In genomic region chr10:91183316-91183715, GRCm38 (mm10) we compare ENCODE assay signal across 8 mouse cellular contexts. TPM values are rescaled to one million over a fixed set of nuclear protein-coding genes. Genes with fewer than 3 reads are reported as not detected.
DNase-seq lines count a peak whose midpoint lies in the region; ATAC-seq and TF ChIP-seq lines count a peak whose summit lies in the region.

No protein-coding gene starts in this region.

- 45% methylated on average over 3 of the region's 3 CpGs for WGBS in heart, postnatal 0 days
- WGBS in limb, embryonic 10.5 days, result 44% methylated on average over 3 of the region's 3 CpGs

- no peaks in the 10 kb centered on the region for H3K9me3 ChIP-seq in heart, postnatal 0 days (replicated peaks; ENCODE audit: control insufficient read depth, low read length)
- no peaks in the 10 kb centered on the region for H3K9me3 ChIP-seq in limb, embryonic 10.5 days (replicated peaks)

- ATAC-seq in heart, postnatal 0 days (ENCODE audit: insufficient read depth, low read depth), result no peak

- H3ac ChIP-seq in myocyte (ENCODE audit: control insufficient read depth, insufficient read length), result no peak overlapping the region

- no peak for DNase-seq in left cerebral cortex, adult 2 months (ENCODE audit: extremely low spot score in 1 of 2, low spot score in 2 of 2)
- DNase-seq in left cerebral cortex, adult 9 months (ENCODE audit: low spot score in 2 of 2), result no peak
- peak; percentile 55 for DNase-seq in cerebellum, adult 8-10 months
- DNase-seq in heart, postnatal 0 days (ENCODE audit: low spot score), result no peak
- no peak for DNase-seq in limb, embryonic 10.5 days (ENCODE audit: low spot score)
- no peak for DNase-seq in thymus, postnatal 0 days (ENCODE audit: low spot score)
- DNase-seq in left cerebral cortex, postnatal 36 days (ENCODE audit: low spot score in 2 of 2), result no peak

- intact Hi-C loops in left cerebral cortex, adult 2 months (cut with DNase I), result no loop called here
- intact Hi-C loops in left cerebral cortex, postnatal 36 days (cut with DNase I), result no loop called here

- no peaks in the 10 kb centered on the region for H3K27me3 ChIP-seq in heart, postnatal 0 days (ENCODE audit: control insufficient read depth, insufficient read depth, low read length)
- no peaks in the 10 kb centered on the region for H3K27me3 ChIP-seq in limb, embryonic 10.5 days (ENCODE audit: low read depth, poor library complexity, severe bottlenecking)
- H3K27me3 ChIP-seq in myocyte (ENCODE audit: control insufficient read depth, insufficient read depth, insufficient read length), result no peaks in the 10 kb centered on the region

- TF ChIP-seq POLR2A in myocyte (IDR thresholded peaks at IDR 0.05; ENCODE audit: insufficient read length, low read depth), result peak; percentile 66

- H3K4me2 ChIP-seq in heart, postnatal 0 days (ENCODE audit: low read depth, low read length), result peak overlapping the region; percentile 63; the same call in 1 of the 2 replicates
- peak overlapping the region; percentile 98 for H3K4me2 ChIP-seq in myocyte (ENCODE audit: low read depth)

- H3K27ac ChIP-seq in left cerebral cortex, adult 2 months, result peak overlapping the region; percentile 98
- peak overlapping the region; percentile 96 for H3K27ac ChIP-seq in heart, postnatal 0 days (ENCODE audit: low read depth)
- peak overlapping the region; percentile 95 for H3K27ac ChIP-seq in limb, embryonic 10.5 days

- H3K36me3 ChIP-seq in heart, postnatal 0 days (replicated peaks; ENCODE audit: control insufficient read depth, insufficient read depth, low read length), result no peaks in the 10 kb centered on the region
- H3K36me3 ChIP-seq in limb, embryonic 10.5 days, result no peaks in the 10 kb centered on the region
- no peaks in the 10 kb centered on the region for H3K36me3 ChIP-seq in myocyte (ENCODE audit: control insufficient read depth, insufficient read depth)

- TF ChIP-seq CTCF in left cerebral cortex, adult 2 months (IDR thresholded peaks at IDR 0.05), result no peak
- TF ChIP-seq CTCF in heart, postnatal 0 days (IDR thresholded peaks at IDR 0.05; ENCODE audit: low read depth), result no peak

- no peak overlapping the region; the same call in 1 of the 2 replicates for H3K4me3 ChIP-seq in left cerebral cortex, adult 2 months
- no peak overlapping the region for H3K4me3 ChIP-seq in heart, postnatal 0 days (ENCODE audit: low read depth, low read length)
- H3K4me3 ChIP-seq in limb, embryonic 10.5 days, result peak overlapping the region; percentile 55; the same call in 1 of the 2 replicates
- H3K4me3 ChIP-seq in myocyte, result peak overlapping the region; percentile 64

- TF ChIP-seq EP300 in heart, postnatal 0 days (IDR thresholded peaks at IDR 0.05; ENCODE audit: low read depth), result no peak

- H3K79me2 ChIP-seq in myocyte (ENCODE audit: control insufficient read depth, insufficient read depth), result no peaks in the 10 kb centered on the region

- H3K4me1 ChIP-seq in heart, postnatal 0 days (ENCODE audit: control insufficient read depth, insufficient read depth), result peaks cover 9% of the 10 kb centered on the region
- peaks cover 32% of the 10 kb centered on the region for H3K4me1 ChIP-seq in limb, embryonic 10.5 days

- H3K9ac ChIP-seq in heart, postnatal 0 days (replicated peaks; ENCODE audit: low read depth, low read length), result no peak overlapping the region

TF ChIP-seq in myocyte, 11 proteins besides CTCF, POLR2A, EP300 and RAD21:
- peak; percentile 98 for TF ChIP-seq SRF (IDR thresholded peaks at IDR 0.05; ENCODE audit: control insufficient read depth, insufficient read length, low read depth)
- TF ChIP-seq CEBPB (IDR thresholded peaks at IDR 0.05; ENCODE audit: insufficient read depth, poor library complexity, severe bottlenecking), result 0 out of 2 replicates have a peak, but pooled peaks have one; percentile 24
- peak; percentile 13 for TF ChIP-seq TCF12 (IDR thresholded peaks at IDR 0.05; ENCODE audit: insufficient read depth, poor library complexity, severe bottlenecking)
- TF ChIP-seq POLR2AphosphoS2 (IDR thresholded peaks at IDR 0.05; ENCODE audit: insufficient read length, low read depth), result peak; percentile 13
- peak; percentile 24 to 83 (median 57) for TF ChIP-seq MYOG (IDR thresholded peaks at IDR 0.05; ENCODE audit: control insufficient read depth in 1 of 3, insufficient read depth in 1 of 3, insufficient read length in 2 of 3, low read depth in 2 of 3)
- peak; percentile 35 to 93 (median 92) for TF ChIP-seq MYOD1 (IDR thresholded peaks at IDR 0.05; ENCODE audit: control insufficient read depth in 1 of 3, insufficient read length in 2 of 3, low read depth in 2 of 3)
- TF ChIP-seq USF1 (IDR thresholded peaks at IDR 0.05; ENCODE audit: low read depth), result no peak
- no peak for TF ChIP-seq E2F4 (IDR thresholded peaks at IDR 0.05; ENCODE audit: insufficient read depth)
- TF ChIP-seq MAX (IDR thresholded peaks at IDR 0.05; ENCODE audit: low read depth), result peak; percentile 1

RNA-seq across cellular contexts. Expression of gene Tmpo, which starts 2.2 kb away (rescaled TPM):
- total RNA-seq in left cerebral cortex, adult 2 months (2021), result 10 to 100 TPM; 40.4 to 40.6 TPM
- 114 and 219 TPM in 2 replicates for total RNA-seq in heart, postnatal 0 days (2014; rRNA removed; ENCODE audit: low replicate concordance)
- polyA plus RNA-seq in heart, postnatal 0 days (2015; fragmentation: Nextera tagmentation; extraction: Ambion mirVana), result 61.6 and 62.8 TPM in 2 replicates
- 260 and 300 TPM in 2 replicates for polyA plus RNA-seq in limb, embryonic 10.5 days (2016; fragmentation: Nextera tagmentation; extraction: Ambion mirVana)
- polyA plus RNA-seq in myocyte (2012; fragmentation: generic; extraction: Trizol), result 55.6 TPM
- polyA plus RNA-seq in thymus, postnatal 0 days (2015; fragmentation: Nextera tagmentation; extraction: Ambion mirVana), result 234 and 263 TPM in 2 replicates
- 10 to 100 TPM; 34.6 to 41.3 TPM for total RNA-seq in left cerebral cortex, postnatal 36 days (2021)

RNA-seq across cellular contexts. Expression of gene Slc25a3, which starts 59.5 kb away (rescaled TPM):
- total RNA-seq in left cerebral cortex, adult 2 months (2021), result 100 to 1,000 TPM; 501 to 539 TPM
- 1,527 and 1,847 TPM in 2 replicates for total RNA-seq in heart, postnatal 0 days (2014; rRNA removed; ENCODE audit: low replicate concordance)
- 2,043 and 2,050 TPM in 2 replicates for polyA plus RNA-seq in heart, postnatal 0 days (2015; fragmentation: Nextera tagmentation; extraction: Ambion mirVana)
- polyA plus RNA-seq in limb, embryonic 10.5 days (2016; fragmentation: Nextera tagmentation; extraction: Ambion mirVana), result 412 and 416 TPM in 2 replicates
- polyA plus RNA-seq in myocyte (2012; fragmentation: generic; extraction: Trizol), result 846 TPM
- 416 and 468 TPM in 2 replicates for polyA plus RNA-seq in thymus, postnatal 0 days (2015; fragmentation: Nextera tagmentation; extraction: Ambion mirVana)
- 100 to 1,000 TPM; 513 to 539 TPM for total RNA-seq in left cerebral cortex, postnatal 36 days (2021)

Comparison
In these comparisons a context has a peak if more than half of its experiments do, and no peak if none do; other contexts are left out.
1. H3K4me3 ChIP-seq: peak in limb, embryonic 10.5 days (single experiment) and myocyte (single experiment); none in left cerebral cortex, adult 2 months (single experiment) and heart, postnatal 0 days (single experiment).
2. Peak in every context shown above with its lines, with median percentiles within 50 percentile points of each other: H3K27ac ChIP-seq.